Mouse (Mus musculus): ENCODE results near the gene Smco4. TPM values are rescaled to one million over a fixed set of nuclear protein-coding genes. Genes with fewer than 3 reads are reported as not detected.

Gene Smco4
- polyA plus RNA-seq (2012; rRNA removed), result 18.5 and 32.0 TPM in 2 replicates

GRCm38 (mm10) chr9:15493235-15493924, at the start of gene Smco4:
Smco4 (plus strand) TSS chr9:15493432.
- H3K27me3 ChIP-seq (replicated peaks; ENCODE audit: control insufficient read depth, insufficient read depth, low read length), result no peaks in the 10 kb centered on the region
- peak within 1 kb of the TSS; percentile 76 for H3K27ac ChIP-seq (ENCODE audit: insufficient read depth, low read depth, low read length)
- 2% methylated on average over 98 of the region's 101 CpGs for WGBS
- H3K36me3 ChIP-seq (ENCODE audit: control insufficient read depth, insufficient read depth, low read length), result no peaks in the 10 kb centered on the region
- DNase-seq, result peak; percentile 89
- H3K4me1 ChIP-seq (ENCODE audit: control insufficient read depth, insufficient read depth, low read length), result peaks cover 33% of the 10 kb centered on the region
- H3K4me3 ChIP-seq (ENCODE audit: insufficient read depth, low read depth, low read length), result peak within 1 kb of the TSS; percentile 83
- TF ChIP-seq CTCF (conservative IDR thresholded peaks at IDR 0.05; ENCODE audit: insufficient read depth, insufficient read length, low read depth, low read length) (peak; percentile 54), POLR2A (IDR thresholded peaks at IDR 0.05; ENCODE audit: low read depth, low read length) (no peak)

- Histone ChIP-seq H3K27ac (ENCODE audit: insufficient read depth, low read depth, low read length) (no peak overlapping the region), H3K4me3 (ENCODE audit: insufficient read depth, low read depth, low read length) (no peak overlapping the region), H3K36me3 (ENCODE audit: control insufficient read depth, insufficient read depth, low read length) (no peaks in the 10 kb centered on the region), H3K27me3 (replicated peaks; ENCODE audit: control insufficient read depth, insufficient read depth, low read length) (no peaks in the 10 kb centered on the region), H3K4me1 (ENCODE audit: control insufficient read depth, insufficient read depth, low read length) (no peaks in the 10 kb centered on the region)
- no peak for DNase-seq
- 74% methylated on average over 2 of the region's 2 CpGs for WGBS
- TF ChIP-seq CTCF (conservative IDR thresholded peaks at IDR 0.05; ENCODE audit: insufficient read depth, insufficient read length, low read depth, low read length), result no peak
- no peak for TF ChIP-seq POLR2A (IDR thresholded peaks at IDR 0.05; ENCODE audit: low read depth, low read length)
These were observed 45.8 kb upstream of the Smco4 start for GRCm38 (mm10) chr9:15447397-15447796.

GRCm38 (mm10) chr9:15450921-15451320, 42.3 kb upstream of the Smco4 start:
- TF ChIP-seq POLR2A (IDR thresholded peaks at IDR 0.05; ENCODE audit: low read depth, low read length) (no peak), CTCF (conservative IDR thresholded peaks at IDR 0.05; ENCODE audit: insufficient read depth, insufficient read length, low read depth, low read length) (no peak)
- H3K4me1 ChIP-seq (ENCODE audit: control insufficient read depth, insufficient read depth, low read length), result no peaks in the 10 kb centered on the region
- H3K27ac ChIP-seq (ENCODE audit: insufficient read depth, low read depth, low read length), result no peak overlapping the region
- H3K27me3 ChIP-seq (replicated peaks; ENCODE audit: control insufficient read depth, insufficient read depth, low read length), result no peaks in the 10 kb centered on the region
- no peak for DNase-seq
- no peaks in the 10 kb centered on the region for H3K36me3 ChIP-seq (ENCODE audit: control insufficient read depth, insufficient read depth, low read length)
- WGBS, result 71% methylated on average over 5 of the region's 5 CpGs
- H3K4me3 ChIP-seq (ENCODE audit: insufficient read depth, low read depth, low read length), result no peak overlapping the region

- Histone ChIP-seq H3K27ac (ENCODE audit: insufficient read depth, low read depth, low read length) (no peak overlapping the region), H3K4me3 (ENCODE audit: insufficient read depth, low read depth, low read length) (no peak overlapping the region), H3K36me3 (ENCODE audit: control insufficient read depth, insufficient read depth, low read length) (no peaks in the 10 kb centered on the region), H3K27me3 (replicated peaks; ENCODE audit: control insufficient read depth, insufficient read depth, low read length) (no peaks in the 10 kb centered on the region), H3K4me1 (ENCODE audit: control insufficient read depth, insufficient read depth, low read length) (peaks cover 2% of the 10 kb centered on the region; the same call in 1 of the 2 replicates)
- DNase-seq, result no peak
- TF ChIP-seq POLR2A (IDR thresholded peaks at IDR 0.05; ENCODE audit: low read depth, low read length) (no peak), CTCF (conservative IDR thresholded peaks at IDR 0.05; ENCODE audit: insufficient read depth, insufficient read length, low read depth, low read length) (no peak)
- 87% methylated on average over 4 of the region's 4 CpGs for WGBS
These were observed 21.0 kb upstream of the Smco4 start for GRCm38 (mm10) chr9:15472256-15472655.

GRCm38 (mm10) chr9:15473206-15473605, 20.0 kb upstream of the Smco4 start:
- H3K4me3 ChIP-seq (ENCODE audit: insufficient read depth, low read depth, low read length), result no peak overlapping the region
- no peak overlapping the region for H3K27ac ChIP-seq (ENCODE audit: insufficient read depth, low read depth, low read length)
- TF ChIP-seq POLR2A (IDR thresholded peaks at IDR 0.05; ENCODE audit: low read depth, low read length) (no peak), CTCF (conservative IDR thresholded peaks at IDR 0.05; ENCODE audit: insufficient read depth, insufficient read length, low read depth, low read length) (no peak)
- no peaks in the 10 kb centered on the region for H3K27me3 ChIP-seq (replicated peaks; ENCODE audit: control insufficient read depth, insufficient read depth, low read length)
- H3K36me3 ChIP-seq (ENCODE audit: control insufficient read depth, insufficient read depth, low read length), result no peaks in the 10 kb centered on the region
- WGBS, result 56% methylated on average over 1 of the region's 1 CpGs
- peaks cover 2% of the 10 kb centered on the region; the same call in 1 of the 2 replicates for H3K4me1 ChIP-seq (ENCODE audit: control insufficient read depth, insufficient read depth, low read length)
- DNase-seq, result peak; percentile 78

- no peak overlapping the region for H3K4me3 ChIP-seq (ENCODE audit: insufficient read depth, low read depth, low read length)
- DNase-seq, result peak; percentile 45
- WGBS, result 82% methylated on average over 10 of the region's 10 CpGs
These were observed 15.7 kb upstream of the Smco4 start for GRCm38 (mm10) chr9:15477556-15477955.

GRCm38 (mm10) chr9:15487682-15488424, 5.4 kb upstream of the Smco4 start:
- no peak for DNase-seq
- TF ChIP-seq CTCF (conservative IDR thresholded peaks at IDR 0.05; ENCODE audit: insufficient read depth, insufficient read length, low read depth, low read length) (no peak), POLR2A (IDR thresholded peaks at IDR 0.05; ENCODE audit: low read depth, low read length) (no peak)
- H3K4me1 ChIP-seq (ENCODE audit: control insufficient read depth, insufficient read depth, low read length), result peaks cover 9% of the 10 kb centered on the region
- no peaks in the 10 kb centered on the region for H3K36me3 ChIP-seq (ENCODE audit: control insufficient read depth, insufficient read depth, low read length)
- 61% methylated on average over 2 of the region's 2 CpGs for WGBS
- H3K27ac ChIP-seq (ENCODE audit: insufficient read depth, low read depth, low read length), result no peak overlapping the region
- H3K27me3 ChIP-seq (replicated peaks; ENCODE audit: control insufficient read depth, insufficient read depth, low read length), result no peaks in the 10 kb centered on the region
- no peak overlapping the region for H3K4me3 ChIP-seq (ENCODE audit: insufficient read depth, low read depth, low read length)

More at GRCm38 (mm10) chr9:15477556-15477955, 15.7 kb upstream of the Smco4 start:
- Histone ChIP-seq H3K4me1 (ENCODE audit: control insufficient read depth, insufficient read depth, low read length) (peaks cover 2% of the 10 kb centered on the region; the same call in 1 of the 2 replicates), H3K27me3 (replicated peaks; ENCODE audit: control insufficient read depth, insufficient read depth, low read length) (no peaks in the 10 kb centered on the region), H3K36me3 (ENCODE audit: control insufficient read depth, insufficient read depth, low read length) (no peaks in the 10 kb centered on the region), H3K27ac (ENCODE audit: insufficient read depth, low read depth, low read length) (no peak overlapping the region)
- TF ChIP-seq CTCF (conservative IDR thresholded peaks at IDR 0.05; ENCODE audit: insufficient read depth, insufficient read length, low read depth, low read length) (no peak), POLR2A (IDR thresholded peaks at IDR 0.05; ENCODE audit: low read depth, low read length) (no peak)
